Mouse (Mus musculus) monocyte, adult 2 months (primary cell): ENCODE results near the gene Kif2a.
"Not testable (repeated sequence)": the region's sequence is repeated elsewhere in the genome, so short reads cannot be mapped to it uniquely, and the experiment has no call there.

ENCODE experiments used
- DNase-seq, 2 experiments: peaks; one replicate each; pipeline ENCODE4 v3.0.0; 2022; ENCODE audit warnings: low spot score in 2 of 2, low read depth in 1 of 2

The Kif2a gene

DNA sequence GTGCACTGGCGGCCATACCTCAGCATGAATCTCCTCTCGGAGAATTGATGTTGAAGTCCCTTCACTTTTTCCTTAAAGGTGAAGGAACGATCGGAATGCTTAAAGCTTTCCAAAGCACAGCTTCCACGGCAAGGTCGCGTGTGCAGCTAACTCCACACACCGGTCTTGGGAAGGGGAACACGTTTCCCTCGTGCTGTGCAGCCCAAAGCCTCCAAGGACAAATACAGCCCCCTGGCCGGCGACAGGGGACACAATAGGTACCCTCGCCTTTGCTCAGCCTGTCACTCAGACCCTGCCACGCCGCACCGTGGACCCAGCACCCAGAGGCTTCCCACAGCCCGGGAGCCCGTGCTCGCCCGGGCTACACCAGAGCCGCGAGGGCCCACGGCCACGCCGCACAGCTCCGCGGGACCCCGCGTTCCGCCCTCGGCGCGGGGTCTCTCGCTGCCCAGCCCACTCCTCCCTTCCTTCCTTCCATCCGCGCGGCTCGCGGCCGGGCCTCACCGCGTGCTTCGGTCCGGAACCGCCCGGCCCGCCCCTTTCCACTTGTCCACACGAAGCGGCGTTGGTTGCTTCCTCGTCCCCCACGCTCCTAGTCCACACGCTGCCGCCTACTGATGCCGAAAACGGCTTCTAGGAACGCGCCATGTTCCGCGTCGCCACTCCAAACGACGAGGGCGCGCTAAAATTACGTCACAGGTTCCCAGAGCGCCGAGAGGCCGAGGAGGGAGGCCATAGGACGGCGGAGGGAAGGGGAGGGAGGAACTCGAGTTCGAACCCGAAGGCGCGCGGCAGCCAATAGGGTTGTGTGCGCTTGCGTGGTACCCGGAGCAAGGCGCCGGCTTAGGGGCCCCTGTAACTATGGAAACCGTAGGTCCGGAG is 85.4 kb downstream of the Kif2a start, which contains the start of gene Ipo11:
Ipo11 (minus strand) TSS at position 703 of the 882 bp plus-strand sequence.
- peak; percentile 68 to 79 for DNase-seq

DNA sequence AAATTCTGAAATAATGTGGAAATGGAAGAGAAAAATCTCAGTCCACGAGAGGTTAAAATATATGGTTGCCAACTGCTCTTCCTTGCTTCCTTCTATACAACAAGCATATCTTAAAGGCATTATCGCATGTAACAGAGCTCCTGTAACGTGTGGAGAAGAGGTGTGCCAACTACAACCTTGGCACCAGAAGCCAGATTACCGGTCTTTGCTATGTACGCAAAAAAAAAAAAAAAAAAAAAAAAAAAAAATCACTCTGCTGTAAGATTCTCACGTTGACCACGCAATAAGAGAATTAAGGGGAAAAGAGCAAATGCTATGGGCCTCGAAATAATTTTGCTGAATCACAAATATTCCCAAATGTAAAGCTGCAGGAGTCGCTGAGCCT is 86.1 kb downstream of the Kif2a start:
- no peak for DNase-seq

DNA sequence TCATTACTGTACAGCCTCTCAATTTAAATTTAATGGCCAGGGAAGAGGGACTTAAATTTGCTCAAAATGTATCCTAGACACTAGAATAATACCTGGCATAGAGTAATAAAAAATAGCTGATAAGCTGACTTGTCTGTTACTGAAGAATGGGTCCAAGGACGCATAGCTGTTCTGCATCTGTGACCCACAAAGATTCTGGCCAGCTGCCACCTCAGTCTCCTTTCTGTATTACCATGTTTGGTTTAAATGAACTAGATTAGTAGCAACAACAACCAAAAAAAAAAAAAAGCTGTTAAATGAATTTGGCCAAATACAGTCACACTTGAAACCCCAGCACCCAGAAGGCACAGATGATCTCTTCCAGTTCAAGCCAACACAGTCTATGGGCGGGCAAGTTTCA is 92.7 kb downstream of the Kif2a start:
- no peak for DNase-seq

DNA sequence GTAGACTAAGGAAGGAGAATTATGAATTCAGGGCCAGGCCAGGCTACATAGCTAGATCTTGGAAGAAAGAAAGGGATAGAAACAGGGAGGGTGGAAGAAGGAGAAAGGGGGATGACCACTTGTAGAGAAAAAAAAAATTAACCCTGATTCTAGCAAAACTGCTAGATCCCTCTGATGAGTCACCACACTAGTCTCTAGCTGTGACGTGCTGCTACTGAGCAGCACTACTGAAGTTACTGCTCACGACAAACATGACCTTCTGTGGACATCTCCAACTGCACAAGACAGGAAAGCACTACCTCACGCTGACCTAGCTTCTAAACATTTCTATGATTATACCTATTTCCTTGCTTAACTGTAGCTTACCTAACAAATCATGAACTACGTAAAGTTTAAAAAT is 93.6 kb downstream of the Kif2a start:
- no peak for DNase-seq

DNA sequence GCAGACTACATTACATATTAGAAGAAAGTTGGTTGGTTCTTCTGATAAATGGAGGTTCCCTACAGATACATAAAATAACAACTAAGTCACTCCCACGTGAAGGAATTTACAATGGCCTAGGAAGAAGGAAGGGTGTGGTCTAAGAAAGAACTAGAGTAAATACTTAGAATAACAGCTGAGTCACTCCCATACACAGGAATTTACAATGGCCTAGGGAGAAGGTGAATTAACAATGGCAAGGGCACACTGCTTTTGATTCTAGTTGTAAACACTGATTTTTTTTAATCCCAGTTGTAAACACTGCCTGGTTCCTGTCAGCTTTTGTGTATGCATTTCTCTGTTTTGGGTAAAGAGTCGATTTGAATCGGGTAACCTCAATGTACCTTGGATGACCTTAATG is 96.0 kb downstream of the Kif2a start:
- DNase-seq: not testable (repeated sequence)

DNA sequence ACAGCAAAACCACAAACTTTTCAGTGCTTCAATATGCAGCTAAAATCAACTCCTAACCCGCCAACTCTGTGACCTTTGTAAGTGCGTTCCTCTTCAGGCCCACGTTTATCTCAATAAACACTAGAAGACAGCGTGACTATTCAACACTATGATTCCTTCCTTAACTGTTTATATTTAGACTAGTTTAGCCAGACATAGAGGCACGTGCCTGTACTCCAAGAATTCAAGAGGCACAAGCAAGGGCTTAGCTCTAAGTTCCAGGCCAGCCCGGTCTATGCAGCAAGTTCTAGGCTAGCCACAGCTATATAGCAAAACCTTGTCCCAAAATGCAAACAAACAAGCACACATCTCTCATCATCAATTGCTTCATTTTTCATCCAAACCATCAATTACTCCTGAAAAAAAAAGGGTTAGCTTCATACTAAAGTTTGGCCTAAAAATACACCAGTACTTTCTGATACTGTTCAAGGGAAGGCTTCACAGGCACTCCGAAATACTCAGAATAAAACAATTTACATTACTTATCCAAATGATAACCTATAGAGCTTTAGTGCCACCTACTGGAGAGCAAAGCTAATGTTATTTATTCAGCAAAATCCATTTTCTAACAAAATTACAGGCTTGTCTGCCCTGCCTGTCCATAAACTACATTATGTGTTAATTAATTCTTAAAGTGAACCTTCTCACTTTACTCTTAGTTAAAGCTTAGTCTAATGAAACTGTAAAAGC is 103.4 kb downstream of the Kif2a start:
- DNase-seq: no peak

DNA sequence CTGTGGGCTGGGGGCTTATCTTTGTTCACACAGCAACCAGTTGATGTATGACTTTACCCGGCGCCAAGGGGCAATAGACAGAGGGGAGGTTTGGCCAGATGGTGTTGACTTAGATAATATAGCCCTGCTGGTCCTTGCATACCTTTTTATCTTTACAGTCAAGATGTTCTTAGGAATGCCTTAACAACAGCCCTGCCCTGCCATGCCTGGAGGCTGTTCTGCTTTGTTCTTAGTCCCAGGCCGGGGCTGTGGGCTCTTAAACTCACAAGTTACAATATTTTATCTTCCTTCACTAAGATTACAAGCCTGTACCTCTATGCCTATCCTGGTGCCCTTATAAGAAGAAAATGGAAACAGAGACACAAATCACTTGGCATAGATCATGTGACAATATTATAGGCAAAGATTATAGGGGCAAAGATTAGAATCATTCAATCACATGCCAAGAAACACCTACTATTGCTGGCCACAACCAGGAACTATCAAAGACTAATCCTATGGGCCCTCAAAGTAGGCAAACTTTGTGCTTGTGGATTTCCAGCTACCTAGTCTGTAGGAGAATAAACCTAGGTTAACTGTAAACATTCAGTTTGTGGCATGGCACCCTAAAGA is 108.7 kb downstream of the Kif2a start:
- DNase-seq: no peak

DNA sequence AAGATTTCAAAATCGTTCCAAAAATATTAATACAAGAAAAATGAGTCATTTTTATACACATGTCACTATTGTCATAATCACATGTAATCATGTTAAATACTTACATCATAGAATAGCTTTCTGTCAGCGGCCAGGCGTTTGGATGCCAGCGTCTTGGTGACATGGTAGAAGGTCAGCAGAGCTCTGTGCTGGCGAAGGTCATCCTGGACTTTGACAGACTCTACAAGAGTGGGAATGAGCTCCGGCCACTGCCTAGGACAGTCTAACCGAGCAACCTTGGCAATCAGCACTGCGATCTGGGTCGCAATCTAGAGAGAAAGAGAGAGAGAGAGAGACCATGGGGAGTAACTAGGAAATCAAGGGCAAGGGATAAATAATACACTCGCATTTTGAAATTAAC is 111.8 kb downstream of the Kif2a start:
- no peak for DNase-seq
